14 mouse cellular contexts compared by ENCODE assay signal in genomic region chr11:89388851-89389250, GRCm38 (mm10).
A peak's percentile ranks its signal among the peaks of the same experiment; 100 is the strongest.
DNase-seq lines count a peak whose midpoint lies in the region.
"Had no signal": no experiment of that assay in that cellular context is flagged by ENCODE, and none has a peak within 500 bp of the region (broad histone marks: within the 10 kb centered on the region; RNA-seq: fewer than 3 reads in every experiment).

No protein-coding gene starts in this region.

- DNase-seq in cerebellum, postnatal 10 days, result peak; percentile 64 to 66
- no peak for DNase-seq in cerebellum, adult 9-11 months
- peak; percentile 78 for DNase-seq in heart, adult 11 months
- no peak for DNase-seq in heart, adult 18-20 months
- DNase-seq in heart, postnatal 14 days, result peak; percentile 11 to 50
- no peak for DNase-seq in heart, adult 8-10 months (ENCODE audit: low spot score)
- DNase-seq: adrenal gland, adult 8-10 months; adrenal gland, postnatal 14 days; adrenal gland, postnatal 36 days; B cell, adult 2 months; cerebellum, adult 11-12 months; cerebellum, adult 2 months; cerebellum, postnatal 25 days; forebrain, postnatal 0 days had no signal

- intact Hi-C loops in heart, postnatal 14 days (cut with DNase I), result no loop called here

Comparison
In these comparisons a context has a peak if more than half of its experiments do, and no peak if none do; other contexts are left out.
1. DNase-seq: peak in cerebellum, postnatal 10 days (2 of 2), heart, adult 11 months (single experiment) and heart, postnatal 14 days (2 of 2); none in cerebellum, adult 9-11 months (single experiment), heart, adult 18-20 months (0 of 2) and heart, adult 8-10 months (single experiment).